Mouse (Mus musculus): ENCODE measurements around the gene Fry. TPM values are rescaled to one million over a fixed set of nuclear protein-coding genes. Genes with fewer than 3 reads are reported as not detected.
A peak's percentile ranks its signal among the peaks of the same experiment; 100 is the strongest.

Gene Fry
- polyA plus RNA-seq, 1 experiment from 2014 or later = 4.3 TPM

GRCm38 (mm10) chr5:150161898-150162297, 43.5 kb downstream of the Fry start:
- Histone ChIP-seq H3K27ac (no peak overlapping the region), H3K9me3 (no peaks in the 10 kb centered on the region), H3K27me3 (ENCODE audit: poor library complexity, severe bottlenecking) (no peaks in the 10 kb centered on the region), H3K36me3 (replicated peaks) (no peaks in the 10 kb centered on the region), H3K4me1 (peaks cover 5% of the 10 kb centered on the region), H3K4me3 (no peak overlapping the region)
- 78% methylated on average over 5 of the region's 5 CpGs for WGBS
- no peak for DNase-seq (ENCODE audit: extremely low spot score, low spot score)

- no peak for DNase-seq (ENCODE audit: extremely low spot score, low spot score)
- Histone ChIP-seq H3K4me1 (peaks cover 3% of the 10 kb centered on the region), H3K4me3 (no peak overlapping the region), H3K9me3 (no peaks in the 10 kb centered on the region), H3K36me3 (replicated peaks) (no peaks in the 10 kb centered on the region), H3K27ac (no peak overlapping the region), H3K27me3 (ENCODE audit: poor library complexity, severe bottlenecking) (no peaks in the 10 kb centered on the region)
- 86% methylated on average over 3 of the region's 3 CpGs for WGBS
Measured at GRCm38 (mm10) chr5:150164671-150165070, 46.2 kb downstream of the Fry start.

DNA sequence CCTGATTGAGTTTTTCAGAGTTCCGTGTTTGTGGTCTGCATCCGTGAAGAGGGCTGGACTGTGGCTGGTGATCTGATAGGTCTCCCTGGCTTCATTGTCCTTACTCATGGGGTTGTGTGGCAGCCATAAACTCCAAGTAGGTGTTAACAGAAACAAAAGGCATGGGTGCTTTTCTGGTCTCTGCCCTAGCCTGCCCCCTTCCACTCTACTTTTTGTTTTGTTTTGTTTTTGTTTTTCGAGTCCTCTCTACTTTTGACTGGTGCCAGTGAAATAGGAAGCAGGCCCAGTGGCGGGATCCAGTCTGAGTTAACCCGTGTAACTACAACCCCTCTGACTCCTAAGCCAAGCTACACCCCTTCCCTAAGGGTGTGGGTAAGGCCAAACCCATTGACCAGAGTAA, 48.4 kb downstream of the Fry start:
- DNase-seq (ENCODE audit: extremely low spot score, low spot score) = no peak
- Histone ChIP-seq H3K4me1 (no peaks in the 10 kb centered on the region), H3K4me3 (no peak overlapping the region), H3K27me3 (ENCODE audit: poor library complexity, severe bottlenecking) (no peaks in the 10 kb centered on the region), H3K9me3 (no peaks in the 10 kb centered on the region), H3K36me3 (replicated peaks) (no peaks in the 10 kb centered on the region), H3K27ac (no peak overlapping the region)
- 90% methylated on average over 5 of the region's 5 CpGs for WGBS

DNA sequence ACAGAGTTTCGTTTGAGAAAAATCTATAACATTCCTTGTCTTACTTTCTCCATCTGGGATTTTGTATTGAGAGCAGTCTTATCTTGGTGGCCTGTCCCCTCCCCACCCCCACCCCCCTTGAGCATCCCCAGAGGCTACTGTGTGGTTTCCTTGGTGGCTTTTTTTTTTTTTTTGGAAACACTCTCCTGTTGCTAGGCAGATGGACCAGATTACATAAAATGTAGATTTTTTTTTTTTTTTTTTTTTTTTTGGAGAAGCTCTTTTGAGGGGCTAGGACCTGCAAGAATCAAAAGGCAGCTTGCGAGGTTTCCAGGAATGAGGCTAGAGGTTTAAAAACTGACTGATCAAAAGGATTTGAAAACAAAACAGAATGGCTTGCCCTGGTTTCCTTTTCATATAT, 48.8 kb downstream of the Fry start:
- DNase-seq (ENCODE audit: extremely low spot score, low spot score) = no peak
- no peaks in the 10 kb centered on the region for H3K27me3 ChIP-seq (ENCODE audit: poor library complexity, severe bottlenecking)
- no peak overlapping the region for H3K4me3 ChIP-seq
- H3K36me3 ChIP-seq (replicated peaks) = no peaks in the 10 kb centered on the region
- H3K27ac ChIP-seq = no peak overlapping the region
- no peaks in the 10 kb centered on the region for H3K9me3 ChIP-seq
- 80% methylated on average over 2 of the region's 2 CpGs for WGBS
- H3K4me1 ChIP-seq = no peaks in the 10 kb centered on the region

DNA sequence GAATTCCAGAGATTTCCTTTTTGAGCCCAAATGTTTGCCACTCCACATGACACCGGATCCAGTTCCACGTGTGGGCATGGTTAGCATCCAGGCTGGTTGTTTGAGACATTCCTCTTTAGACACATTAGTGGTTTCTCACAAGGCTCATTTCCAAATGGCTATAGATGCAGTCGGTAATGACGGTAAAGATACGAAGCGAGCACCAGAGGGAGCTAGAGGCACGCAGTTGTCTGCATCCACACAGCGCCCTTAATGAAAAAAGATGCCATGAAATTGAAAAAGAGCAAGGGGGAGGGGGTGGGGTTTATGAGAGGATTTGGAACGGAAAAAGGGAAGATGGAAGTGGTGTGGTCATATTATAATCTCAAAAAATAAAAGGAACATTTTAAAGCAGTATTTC, 50.3 kb downstream of the Fry start:
- no peaks in the 10 kb centered on the region for H3K27me3 ChIP-seq (ENCODE audit: poor library complexity, severe bottlenecking)
- H3K4me3 ChIP-seq = no peak overlapping the region
- H3K27ac ChIP-seq = no peak overlapping the region
- no peaks in the 10 kb centered on the region for H3K36me3 ChIP-seq (replicated peaks)
- no peaks in the 10 kb centered on the region for H3K9me3 ChIP-seq
- H3K4me1 ChIP-seq = no peaks in the 10 kb centered on the region
- peak; percentile 59 for DNase-seq (ENCODE audit: extremely low spot score, low spot score)
- WGBS = 2% methylated on average over 9 of the region's 9 CpGs

GRCm38 (mm10) chr5:150171562-150171961, 53.1 kb downstream of the Fry start:
- Histone ChIP-seq H3K9me3 (peaks cover 10% of the 10 kb centered on the region; the same call in 1 of the 2 replicates), H3K4me3 (no peak overlapping the region), H3K27ac (no peak overlapping the region), H3K4me1 (no peaks in the 10 kb centered on the region), H3K27me3 (ENCODE audit: poor library complexity, severe bottlenecking) (no peaks in the 10 kb centered on the region), H3K36me3 (replicated peaks) (no peaks in the 10 kb centered on the region)
- 79% methylated on average over 10 of the region's 10 CpGs for WGBS
- DNase-seq (ENCODE audit: extremely low spot score, low spot score) = no peak

GRCm38 (mm10) chr5:150173869-150174268, 55.4 kb downstream of the Fry start:
- H3K27ac ChIP-seq = no peak overlapping the region
- WGBS = 83% methylated on average over 6 of the region's 6 CpGs
- no peak overlapping the region for H3K4me3 ChIP-seq
- H3K27me3 ChIP-seq (ENCODE audit: poor library complexity, severe bottlenecking) = no peaks in the 10 kb centered on the region
- H3K9me3 ChIP-seq = peaks cover 10% of the 10 kb centered on the region; the same call in 1 of the 2 replicates
- H3K36me3 ChIP-seq (replicated peaks) = no peaks in the 10 kb centered on the region
- H3K4me1 ChIP-seq = no peaks in the 10 kb centered on the region
- no peak for DNase-seq (ENCODE audit: extremely low spot score, low spot score)

- DNase-seq (ENCODE audit: extremely low spot score, low spot score) = no peak
- Histone ChIP-seq H3K9me3 (peaks cover 10% of the 10 kb centered on the region; the same call in 1 of the 2 replicates), H3K27me3 (ENCODE audit: poor library complexity, severe bottlenecking) (no peaks in the 10 kb centered on the region), H3K36me3 (replicated peaks) (no peaks in the 10 kb centered on the region), H3K27ac (no peak overlapping the region), H3K4me1 (no peaks in the 10 kb centered on the region), H3K4me3 (no peak overlapping the region)
Measured at GRCm38 (mm10) chr5:150174950-150175349, 56.5 kb downstream of the Fry start.

DNA sequence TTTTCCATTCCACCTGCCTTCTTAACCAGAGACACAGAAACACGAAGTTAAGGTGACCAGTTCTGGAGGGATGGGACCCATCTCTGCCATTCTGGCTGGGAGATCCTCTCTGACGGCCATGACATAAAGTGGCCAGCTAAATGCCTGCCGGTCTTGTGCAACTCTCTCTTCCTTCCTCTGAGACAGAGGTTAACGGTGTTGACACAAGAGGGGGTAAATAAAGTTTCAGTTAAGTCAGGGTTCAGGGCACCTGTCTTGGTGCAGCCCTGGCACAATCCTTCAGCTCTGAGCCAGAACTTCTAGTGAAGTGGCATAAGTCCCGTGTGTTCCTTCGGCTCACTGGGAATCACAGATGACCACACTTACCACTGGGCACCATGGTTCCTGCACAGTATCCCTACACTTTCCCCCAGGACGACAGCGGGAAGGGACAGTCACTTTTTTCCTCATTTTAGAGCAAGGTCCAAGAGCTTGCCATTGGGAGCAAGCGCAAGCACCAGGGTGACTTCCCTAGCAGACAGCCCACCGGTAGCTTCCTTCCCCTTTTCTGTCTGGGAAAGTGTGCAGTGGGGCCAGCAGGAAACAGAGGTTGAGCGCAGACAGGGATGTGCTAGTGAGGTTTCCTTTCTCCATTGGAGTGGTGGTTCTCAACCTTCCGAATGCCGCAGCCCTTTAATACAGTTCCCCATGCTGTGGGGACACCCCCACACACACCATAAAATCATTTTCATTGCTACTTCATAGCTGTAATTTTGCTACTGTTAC, 58.0 kb downstream of the Fry start:
- WGBS = 87% methylated on average over 13 of the region's 13 CpGs
- Histone ChIP-seq H3K4me3 (no peak overlapping the region), H3K27ac (no peak overlapping the region), H3K9me3 (peaks cover 10% of the 10 kb centered on the region; the same call in 1 of the 2 replicates), H3K4me1 (no peaks in the 10 kb centered on the region), H3K27me3 (ENCODE audit: poor library complexity, severe bottlenecking) (no peaks in the 10 kb centered on the region), H3K36me3 (replicated peaks) (no peaks in the 10 kb centered on the region)
- no peak for DNase-seq (ENCODE audit: extremely low spot score, low spot score)

DNA sequence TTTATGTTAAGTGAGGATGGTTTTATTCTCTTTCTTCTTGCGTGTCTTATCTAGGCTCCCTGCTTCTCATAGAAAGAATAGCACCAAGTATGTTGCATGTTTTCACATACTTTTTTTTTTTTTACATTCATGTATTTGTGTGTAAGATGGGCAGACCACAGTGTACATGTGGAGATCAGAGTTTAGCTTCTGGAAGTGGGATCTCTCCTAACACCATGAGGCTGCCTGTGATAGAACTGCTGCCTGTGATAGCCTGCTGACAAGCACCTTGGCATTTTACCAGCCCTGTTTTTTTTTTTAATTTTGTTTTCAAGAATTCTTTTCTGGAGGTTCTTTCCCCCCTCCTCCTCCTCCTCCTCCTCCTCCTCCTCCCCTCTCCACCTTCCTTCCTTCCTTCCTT, 59.3 kb downstream of the Fry start:
- no peak overlapping the region for H3K27ac ChIP-seq
- no peaks in the 10 kb centered on the region for H3K4me1 ChIP-seq
- no peaks in the 10 kb centered on the region for H3K36me3 ChIP-seq (replicated peaks)
- no peak overlapping the region for H3K4me3 ChIP-seq
- H3K27me3 ChIP-seq (ENCODE audit: poor library complexity, severe bottlenecking) = no peaks in the 10 kb centered on the region
- 91% methylated on average over 1 of the region's 1 CpGs for WGBS
- H3K9me3 ChIP-seq = peaks cover 10% of the 10 kb centered on the region; the same call in 1 of the 2 replicates
- no peak for DNase-seq (ENCODE audit: extremely low spot score, low spot score)

GRCm38 (mm10) chr5:150178194-150178801, 59.9 kb downstream of the Fry start:
- WGBS = 88% methylated on average over 1 of the region's 2 CpGs
- H3K27me3 ChIP-seq (ENCODE audit: poor library complexity, severe bottlenecking) = no peaks in the 10 kb centered on the region
- H3K9me3 ChIP-seq = peaks cover 10% of the 10 kb centered on the region; the same call in 1 of the 2 replicates
- no peak for DNase-seq (ENCODE audit: extremely low spot score, low spot score)
- H3K4me3 ChIP-seq = no peak overlapping the region
- H3K36me3 ChIP-seq (replicated peaks) = no peaks in the 10 kb centered on the region
- no peak overlapping the region for H3K27ac ChIP-seq
- H3K4me1 ChIP-seq = no peaks in the 10 kb centered on the region

- no peaks in the 10 kb centered on the region for H3K27me3 ChIP-seq (ENCODE audit: poor library complexity, severe bottlenecking)
- H3K4me3 ChIP-seq = no peak overlapping the region
- 63% methylated on average over 1 of the region's 1 CpGs for WGBS
- no peaks in the 10 kb centered on the region for H3K4me1 ChIP-seq
- H3K36me3 ChIP-seq (replicated peaks) = no peaks in the 10 kb centered on the region
- H3K27ac ChIP-seq = no peak overlapping the region
- no peaks in the 10 kb centered on the region for H3K9me3 ChIP-seq
- DNase-seq (ENCODE audit: extremely low spot score, low spot score) = no peak
Measured at GRCm38 (mm10) chr5:150180985-150181607, 62.7 kb downstream of the Fry start.

DNA sequence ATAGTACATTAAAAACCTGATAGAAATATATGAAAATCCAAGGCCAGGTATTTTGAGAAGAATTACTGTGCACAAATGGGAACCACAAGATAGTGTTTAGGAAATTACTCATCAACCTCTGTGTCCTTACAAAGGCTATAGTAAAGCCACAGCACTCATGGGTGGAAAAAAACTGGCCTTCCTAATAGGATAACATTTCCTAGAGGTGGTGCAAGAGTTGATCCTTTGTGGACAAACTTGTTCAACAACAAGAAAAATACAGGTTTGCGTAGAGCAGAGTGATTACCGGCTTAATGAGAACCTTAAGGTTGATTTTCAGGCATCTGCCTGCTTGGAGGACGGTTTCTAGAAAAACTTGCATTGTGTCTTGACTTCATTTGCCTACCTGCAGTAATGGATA, 66.5 kb downstream of the Fry start:
- Histone ChIP-seq H3K36me3 (replicated peaks) (no peaks in the 10 kb centered on the region), H3K27ac (no peak overlapping the region), H3K27me3 (ENCODE audit: poor library complexity, severe bottlenecking) (no peaks in the 10 kb centered on the region), H3K4me1 (no peaks in the 10 kb centered on the region), H3K4me3 (no peak overlapping the region), H3K9me3 (no peaks in the 10 kb centered on the region; the same call in 1 of the 2 replicates)
- DNase-seq (ENCODE audit: extremely low spot score, low spot score) = no peak
- WGBS = 81% methylated on average over 3 of the region's 3 CpGs
